Mouse (Mus musculus) liver, adult (tissue): Measurements from ENCODE around the gene Slc6a9.

Source experiments
- GATA4 ChIP-seq: IDR thresholded peaks from 2 replicates; pipeline ENCODE4 v1.6.1; 2014; ENCODE audit warnings: mild to moderate bottlenecking, low read length; ENCODE audit not compliant: insufficient replicate concordance

The Slc6a9 gene

DNA sequence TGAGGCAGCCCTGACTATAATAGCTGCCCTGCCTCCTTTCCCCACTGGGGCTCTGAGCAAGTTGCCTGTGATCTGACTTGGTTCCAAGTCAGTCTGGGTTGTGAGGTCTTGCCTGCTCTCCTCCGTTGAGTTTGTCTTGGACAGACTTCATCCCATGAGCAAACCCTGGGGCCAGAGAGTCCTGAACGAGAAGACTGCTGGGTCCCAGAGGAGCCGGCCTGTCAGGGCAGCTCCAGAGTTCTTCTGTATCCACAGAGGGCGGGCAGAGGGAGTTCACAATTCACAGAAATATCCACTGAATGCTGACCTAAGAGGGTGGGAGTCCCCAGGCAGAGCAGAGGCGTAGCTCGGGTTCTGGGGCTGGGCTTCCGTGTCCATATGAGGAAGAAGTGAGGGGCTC, 16.6 kb downstream of the Slc6a9 start:
- TF ChIP-seq GATA4 = no peak

DNA sequence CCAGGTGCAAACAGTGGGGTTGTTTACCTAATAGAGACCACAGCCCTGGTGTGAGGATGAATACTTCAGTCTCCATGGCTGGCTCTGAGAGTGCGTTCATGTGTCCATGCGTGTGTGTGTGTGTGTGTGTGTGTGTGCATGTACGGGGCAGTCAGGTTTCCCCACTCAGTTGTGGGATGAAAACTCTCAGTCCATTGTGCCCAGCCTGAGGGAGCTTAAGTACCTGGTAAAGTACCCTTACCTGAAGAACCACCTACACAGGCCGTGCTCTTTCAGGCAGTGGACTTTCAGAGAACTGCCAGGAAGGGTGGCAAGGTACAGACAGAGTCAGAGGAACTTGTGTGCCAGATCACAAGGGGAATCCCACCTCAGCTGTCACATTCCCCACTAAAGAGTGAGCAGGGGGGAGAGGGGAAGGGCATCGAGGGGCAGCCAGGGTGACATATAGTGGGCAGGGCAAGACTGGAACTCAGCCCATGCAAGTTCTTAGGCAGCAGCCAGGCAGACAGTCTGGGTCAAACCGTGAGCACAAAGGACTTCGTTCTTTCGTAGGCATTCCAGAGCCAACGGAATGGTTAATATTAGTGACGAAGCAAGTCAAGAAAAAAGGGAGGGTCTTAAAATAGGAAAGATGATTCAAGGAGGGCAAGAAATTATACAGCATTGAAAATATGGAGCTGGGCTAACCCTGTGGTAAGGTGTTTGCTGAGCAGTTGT, 18.0 kb downstream of the Slc6a9 start:
- no peak for TF ChIP-seq GATA4

DNA sequence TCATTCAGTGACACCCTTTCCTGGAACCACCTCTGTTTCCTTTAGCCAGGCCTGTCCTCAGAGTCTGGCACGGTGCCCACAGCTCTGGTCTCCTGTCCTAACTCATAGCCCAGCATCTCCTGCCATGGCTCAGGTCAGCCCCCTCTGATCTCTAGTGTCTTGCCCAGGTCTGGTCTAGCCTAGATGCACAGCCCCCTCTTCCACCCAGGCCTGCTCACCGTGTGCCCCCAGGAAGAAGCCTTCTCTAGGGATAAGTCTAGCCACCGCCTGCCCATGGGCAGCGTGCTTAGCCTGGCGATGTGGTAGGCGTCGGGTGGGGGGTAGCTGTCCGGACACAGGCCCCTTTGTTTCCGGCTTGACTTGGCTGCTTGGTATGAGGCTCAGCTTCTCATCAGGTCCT, 20.8 kb downstream of the Slc6a9 start:
- TF ChIP-seq GATA4 = no peak

DNA sequence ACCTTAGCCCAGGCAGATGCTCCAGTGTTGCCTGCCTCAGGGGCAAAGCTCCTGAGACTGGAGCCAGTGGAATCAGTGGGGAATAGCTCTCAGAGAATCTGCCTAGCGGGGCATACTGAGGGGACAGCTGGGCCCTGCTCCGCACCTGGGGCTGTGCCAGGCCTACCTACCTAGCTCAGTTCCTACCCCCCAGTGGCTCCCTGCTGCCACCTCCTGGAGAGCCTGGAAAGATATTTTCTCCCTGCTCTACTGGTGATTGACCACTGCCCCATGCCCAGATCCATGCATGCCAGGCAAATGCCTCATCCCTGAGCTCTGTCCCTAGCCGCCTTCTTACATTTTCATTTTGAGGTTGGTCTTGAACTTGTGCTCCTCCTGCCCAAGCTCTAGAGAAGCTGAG, 24.5 kb downstream of the Slc6a9 start:
- no peak for TF ChIP-seq GATA4

DNA sequence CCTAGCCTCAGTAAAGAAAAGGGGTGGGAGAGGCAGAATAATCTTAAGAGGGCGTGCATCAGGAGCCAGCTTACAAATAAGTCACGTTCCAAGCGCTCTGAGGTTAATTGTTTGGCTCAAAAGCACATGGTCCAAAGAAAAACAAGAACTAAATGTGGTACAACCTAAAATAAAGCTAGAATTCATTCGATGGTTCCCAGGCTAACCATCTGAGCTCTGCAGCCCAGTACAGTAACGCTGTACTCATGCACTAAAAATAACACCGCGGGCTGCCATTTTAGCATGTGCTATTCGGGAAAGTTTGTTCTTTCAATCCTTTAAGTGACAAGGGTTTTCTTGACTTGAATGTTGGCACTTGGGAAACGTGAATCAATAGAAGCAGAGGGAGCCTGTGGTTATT, 26.3 kb downstream of the Slc6a9 start:
- no peak for TF ChIP-seq GATA4

DNA sequence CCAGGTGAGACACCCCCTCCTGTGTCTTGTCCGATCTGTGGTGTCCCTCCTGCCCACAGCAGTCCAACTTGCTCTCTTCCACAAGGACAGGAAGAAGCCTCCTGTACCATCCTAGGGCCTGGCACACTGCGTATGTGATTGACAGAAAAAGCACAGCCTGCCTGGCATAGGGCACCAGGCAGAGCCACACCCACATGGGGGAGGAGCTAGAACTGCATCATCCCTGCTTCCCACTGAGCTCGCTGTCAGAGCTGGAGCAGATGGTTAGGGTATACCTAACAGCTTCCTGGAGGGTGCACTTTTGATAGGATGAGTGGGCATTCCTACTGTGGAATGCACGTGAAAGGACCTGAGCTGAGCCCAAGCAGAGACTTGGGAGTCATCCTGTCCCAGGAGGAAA, 28.5 kb downstream of the Slc6a9 start:
- no peak for TF ChIP-seq GATA4

DNA sequence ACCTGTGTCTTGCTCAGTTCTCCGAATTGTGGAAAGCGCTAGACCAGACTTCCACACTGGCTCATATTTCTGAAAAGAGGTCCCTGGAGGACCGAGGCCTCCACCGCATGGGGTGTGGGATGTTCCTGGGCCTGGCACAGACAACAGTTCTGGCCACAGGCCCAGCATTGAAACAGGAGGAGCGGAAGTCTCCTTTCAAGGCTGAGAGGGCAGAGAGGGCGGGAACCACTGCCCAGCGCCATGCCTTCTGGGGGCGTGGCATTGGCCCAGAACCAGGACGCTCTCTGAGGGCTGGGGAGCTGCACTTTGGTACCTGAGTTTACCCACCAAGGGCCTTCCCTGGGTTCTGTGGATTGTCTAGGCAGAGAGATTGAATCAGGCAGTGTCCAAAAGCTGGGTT, 31.8 kb downstream of the Slc6a9 start:
- TF ChIP-seq GATA4 = no peak

DNA sequence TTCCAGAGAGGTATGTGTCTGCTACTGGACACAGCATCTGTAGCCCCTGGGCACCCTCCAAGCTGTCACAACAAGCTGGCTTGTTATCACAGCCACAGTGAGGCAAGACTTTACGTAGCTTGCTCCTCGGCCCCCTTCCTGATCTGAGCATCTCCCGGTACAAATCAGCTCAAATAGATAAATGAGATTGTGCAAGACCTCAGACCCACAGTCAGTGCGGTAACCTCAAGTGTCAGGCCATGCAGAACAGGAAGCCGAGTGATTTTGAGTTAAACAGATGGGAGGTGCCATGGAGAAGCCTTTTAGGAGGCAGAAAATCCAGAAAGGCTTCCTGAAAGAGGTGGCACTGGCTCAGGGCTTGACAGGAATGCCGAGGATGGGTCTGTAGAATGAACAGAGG, 32.7 kb downstream of the Slc6a9 start:
- no peak for TF ChIP-seq GATA4

DNA sequence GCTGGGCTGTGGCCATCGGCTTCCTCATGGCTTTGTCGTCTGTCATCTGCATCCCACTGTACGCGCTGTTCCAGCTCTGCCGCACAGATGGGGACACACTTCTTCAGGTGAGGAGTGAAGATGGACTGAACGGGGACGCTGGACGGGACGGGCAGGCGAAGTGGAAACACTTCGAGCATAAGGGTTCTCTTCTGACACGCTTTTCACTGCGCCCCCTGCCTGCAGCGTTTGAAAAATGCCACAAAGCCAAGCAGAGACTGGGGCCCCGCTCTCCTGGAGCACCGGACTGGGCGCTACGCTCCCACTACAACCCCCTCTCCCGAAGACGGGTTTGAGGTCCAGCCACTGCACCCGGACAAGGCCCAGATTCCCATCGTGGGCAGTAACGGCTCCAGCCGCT, 33.5 kb downstream of the Slc6a9 start:
- TF ChIP-seq GATA4 = no peak

DNA sequence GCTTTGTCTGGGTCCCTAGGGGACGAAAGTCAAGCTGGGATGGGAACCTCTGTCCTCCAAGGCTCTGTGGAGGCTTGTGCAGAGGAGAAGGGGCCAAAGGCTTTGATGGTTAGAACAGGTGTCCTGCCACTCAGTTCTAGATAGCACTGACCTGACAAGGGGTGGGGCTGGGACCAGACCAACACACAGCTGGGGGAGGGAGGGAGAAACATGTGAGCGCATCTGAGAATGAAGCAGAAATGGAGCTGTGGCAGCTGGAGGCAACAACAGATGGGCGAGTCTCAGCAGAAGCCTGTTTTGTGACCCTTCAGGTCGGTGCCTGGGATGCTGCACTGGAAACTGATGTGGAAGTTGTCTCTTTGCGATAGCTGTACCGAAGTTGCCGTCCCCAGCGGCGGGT, 35.0 kb downstream of the Slc6a9 start:
- no peak for TF ChIP-seq GATA4

DNA sequence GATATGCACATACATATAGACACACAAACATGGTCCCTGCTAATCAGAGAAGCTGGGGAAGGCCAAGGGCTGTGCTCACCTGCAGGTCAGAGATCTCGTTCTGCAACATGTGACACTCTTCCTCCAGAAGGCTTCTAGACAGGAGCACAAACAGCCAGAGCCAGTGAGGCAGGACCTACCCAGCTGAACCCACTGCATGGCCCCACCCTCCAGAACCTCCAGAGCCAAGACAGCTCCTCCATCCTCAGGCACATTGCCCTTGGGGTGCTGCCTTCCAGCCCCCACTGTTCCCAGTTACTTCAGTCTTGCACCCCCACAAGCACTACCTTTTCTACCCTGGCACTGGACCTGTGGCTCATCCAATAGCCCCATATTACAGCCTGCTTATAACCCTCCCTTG, 36.1 kb downstream of the Slc6a9 start:
- no peak for TF ChIP-seq GATA4

DNA sequence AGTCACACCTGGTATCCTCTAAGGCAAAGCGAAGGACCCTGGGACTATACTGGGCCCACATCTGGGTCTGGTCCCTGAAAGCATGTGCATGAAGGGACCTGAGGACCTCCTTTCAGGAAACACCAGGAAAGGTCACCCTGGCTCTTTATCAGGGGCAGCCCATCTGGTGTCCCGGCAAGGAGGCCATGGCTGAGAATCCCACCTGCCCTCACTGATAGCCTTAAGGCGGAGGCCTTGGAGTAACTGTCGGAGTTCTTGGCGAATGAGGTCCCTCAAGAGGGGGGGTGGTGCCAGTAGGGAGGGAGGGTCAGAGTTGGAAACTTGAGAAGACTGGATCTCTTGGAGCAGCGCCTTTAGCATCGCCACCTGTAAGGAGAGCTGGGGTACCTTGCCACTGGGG, 37.5 kb downstream of the Slc6a9 start:
- no peak for TF ChIP-seq GATA4

DNA sequence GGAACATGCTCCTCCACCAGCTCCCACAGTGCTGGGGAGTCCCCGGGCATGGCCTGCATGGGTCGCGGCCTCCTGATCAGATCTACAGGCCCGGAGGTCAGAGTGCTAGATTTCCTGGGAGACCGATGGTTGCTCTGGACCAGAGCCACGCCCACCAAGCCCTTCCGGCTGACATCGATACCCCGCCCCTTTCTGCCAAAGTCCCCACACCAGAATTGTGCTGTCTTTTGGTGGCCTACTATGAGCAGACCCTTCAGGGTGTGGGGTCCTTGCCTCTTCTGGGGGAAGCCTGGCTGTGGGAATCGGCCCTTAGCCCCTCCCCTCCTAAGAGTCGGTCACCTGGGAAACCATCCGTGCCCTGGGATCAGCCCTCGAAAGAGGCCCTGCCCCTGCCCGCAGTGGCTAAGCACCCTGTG, 38.2 kb downstream of the Slc6a9 start, which contains the start of gene Ccdc24:
Gene Ccdc24, minus strand, starts transcription at position 87 of the 416 bp plus-strand sequence.
- TF ChIP-seq GATA4 = no peak

DNA sequence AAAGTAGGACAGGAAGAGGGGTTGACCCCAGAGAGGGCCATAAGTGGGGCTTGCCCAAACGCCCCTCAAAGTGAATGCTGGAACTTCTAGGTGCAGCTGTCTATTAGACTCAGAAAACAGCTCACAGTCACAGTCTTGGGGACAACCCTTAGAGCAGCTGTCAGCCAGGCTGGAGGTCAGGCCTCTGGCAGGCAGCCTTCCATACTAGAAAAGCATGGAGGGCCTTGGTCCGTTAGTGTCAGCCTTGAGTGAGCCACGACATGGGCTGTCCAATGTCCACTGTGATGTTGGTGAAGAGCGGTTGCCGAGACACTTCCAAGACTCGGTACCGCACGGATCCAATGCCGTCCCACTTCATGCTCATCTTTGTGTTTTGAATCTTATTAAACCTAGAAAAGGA, 39.3 kb downstream of the Slc6a9 start:
- no peak for TF ChIP-seq GATA4

DNA sequence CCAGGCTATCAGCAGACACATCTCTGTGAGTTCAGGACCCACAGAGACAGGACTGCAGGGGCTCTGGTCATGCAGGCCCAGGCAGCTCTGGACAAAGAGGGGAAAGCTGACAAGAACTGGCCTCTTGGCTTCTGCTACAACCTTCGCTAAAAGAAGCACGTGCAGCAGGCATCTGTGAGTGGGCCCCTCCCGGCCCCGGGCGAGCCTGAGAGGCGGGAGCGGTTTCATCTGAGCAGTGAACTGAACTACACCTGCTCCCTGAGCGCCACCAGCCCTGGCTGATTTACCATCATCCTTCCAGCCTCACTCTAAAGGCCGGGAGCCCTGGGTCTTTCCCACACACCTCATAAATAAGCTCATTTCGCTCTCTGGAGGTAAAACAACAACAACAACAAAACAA, 44.0 kb downstream of the Slc6a9 start:
- no peak for TF ChIP-seq GATA4

DNA sequence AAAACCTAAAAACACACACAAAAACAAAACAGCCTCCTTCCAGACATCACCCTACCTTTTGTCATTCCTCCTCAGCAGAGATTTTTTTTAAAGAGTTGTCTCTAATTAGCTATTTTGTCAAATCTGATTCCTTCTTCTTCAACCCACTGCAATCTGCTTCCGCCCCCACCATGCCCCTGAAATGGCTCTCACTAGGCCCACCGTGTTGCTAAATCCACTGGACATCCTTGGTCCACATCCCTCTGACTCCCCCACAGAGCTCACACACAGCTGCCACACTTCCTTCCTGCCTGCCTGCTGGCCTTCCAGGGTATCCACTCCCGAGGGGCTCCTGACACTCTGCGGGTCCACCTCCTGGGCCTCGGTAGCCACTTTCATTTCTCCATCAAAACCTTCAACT, 44.4 kb downstream of the Slc6a9 start:
- no peak for TF ChIP-seq GATA4
